Mouse (Mus musculus) neural tube, embryonic 11.5 days (tissue): ENCODE data around the gene Uxs1. TPM values are rescaled to one million over a fixed set of nuclear protein-coding genes. Genes with fewer than 3 reads are reported as not detected.

ENCODE experiments used
- ATAC-seq: fragments of 200-750 bp; cut with Nextera tagmentation; 2 replicates; pipeline ENCODE4 v1.8.0; 2017; ENCODE audit warnings: moderate number of reproducible peaks, mild to moderate bottlenecking, moderate TSS enrichment, moderate library complexity; ENCODE audit not compliant: insufficient read depth, low FRiP score, low TSS enrichment
- DNase-seq: peaks from one replicate; pipeline ENCODE4 v3.0.0-alpha.2; 2015; ENCODE audit warnings: low spot score
- H3K27ac ChIP-seq: fragments of 300-500 bp; sonication (generic); 2 replicates; pipeline ENCODE4 v1.5.1; 2014; ENCODE audit warnings: low read depth, mild to moderate bottlenecking, low read length
- H3K27me3 ChIP-seq: fragments of 300-500 bp; sonication (generic); 2 replicates; pipeline ENCODE4 v1.6.1; 2014; ENCODE audit warnings: mild to moderate bottlenecking, low read length, mixed read lengths; ENCODE audit not compliant: control insufficient read depth, insufficient read depth
- H3K36me3 ChIP-seq: fragments of 300-500 bp; sonication (generic); 2 replicates; pipeline ENCODE4 v1.6.1; 2014; ENCODE audit warnings: mild to moderate bottlenecking, low read length, moderate library complexity, mixed read lengths; ENCODE audit not compliant: control insufficient read depth, insufficient read depth
- H3K4me1 ChIP-seq: fragments of 300-500 bp; sonication (generic); 2 replicates; pipeline ENCODE4 v1.6.1; 2014; ENCODE audit warnings: low read length, mixed read lengths; ENCODE audit not compliant: control insufficient read depth, insufficient read depth
- H3K4me2 ChIP-seq: fragments of 300-500 bp; sonication (generic); 2 replicates; pipeline ENCODE4 v1.6.1; 2014; ENCODE audit warnings: low read depth, mild to moderate bottlenecking, moderate library complexity
- H3K4me3 ChIP-seq: fragments of 300-500 bp; sonication (generic); 2 replicates; pipeline ENCODE4 v1.5.1; 2014; ENCODE audit warnings: low read depth, low read length
- H3K9ac ChIP-seq: fragments of 300-500 bp; sonication (generic); 2 replicates; pipeline ENCODE4 v1.6.1; 2014; ENCODE audit warnings: mild to moderate bottlenecking, low read length
- H3K9me3 ChIP-seq: fragments of 300-500 bp; sonication (generic); 2 replicates; pipeline ENCODE4 v1.6.1; 2016; ENCODE audit warnings: low read length; ENCODE audit not compliant: control insufficient read depth
- WGBS: fragments of 180-500 bp; shearing (Covaris S2); extraction: QIAGEN DNeasy Blood & Tissue Kit; methylation state at CpG from one replicate; pipeline ENCODE4 v1.1.7; 2014; 5-methylcytosine and 5-hydroxymethylcytosine counted together
- polyA plus RNA-seq: library from polyadenylated mRNA; unstranded; fragments of >200 nt; fragmentation: Nextera tagmentation; extraction: Ambion mirVana; gene quantifications from 2 replicates; pipeline ENCODE4 v1.2.1, GENCODE M21; 2014

Uxs1 gene
- polyA plus RNA-seq, 1 experiment from 2014 or later: 24.0 TPM

DNA sequence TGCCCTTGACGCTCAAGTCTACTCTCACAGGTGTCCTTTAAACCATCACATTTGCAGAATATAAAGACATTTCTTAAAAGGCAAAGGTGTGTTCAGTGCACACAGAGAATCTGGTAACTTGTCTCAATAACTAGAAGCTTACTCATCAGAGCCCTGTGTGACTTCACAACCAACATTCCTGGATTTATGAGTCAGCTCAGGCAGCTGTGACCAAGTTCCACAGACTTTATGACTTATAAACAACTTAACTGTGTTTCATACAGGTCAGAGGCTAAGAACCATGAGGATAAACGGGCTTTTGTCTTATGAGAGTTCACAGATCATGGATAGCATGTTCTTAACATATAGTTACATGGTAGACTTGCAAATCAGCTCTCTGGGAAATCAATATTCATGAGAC is 8.5 kb downstream of the Uxs1 start:
- H3K27me3 ChIP-seq: no peaks in the 10 kb centered on the region
- H3K27ac ChIP-seq: no peak overlapping the region
- DNase-seq (no peak), ATAC-seq (no peak)
- no peak overlapping the region for H3K4me3 ChIP-seq
- no peak overlapping the region for H3K4me2 ChIP-seq
- H3K36me3 ChIP-seq: no peaks in the 10 kb centered on the region
- no peaks in the 10 kb centered on the region for H3K9me3 ChIP-seq
- H3K4me1 ChIP-seq: no peaks in the 10 kb centered on the region
- no peak overlapping the region for H3K9ac ChIP-seq
- WGBS: 79% methylated on average over 2 of the region's 2 CpGs

DNA sequence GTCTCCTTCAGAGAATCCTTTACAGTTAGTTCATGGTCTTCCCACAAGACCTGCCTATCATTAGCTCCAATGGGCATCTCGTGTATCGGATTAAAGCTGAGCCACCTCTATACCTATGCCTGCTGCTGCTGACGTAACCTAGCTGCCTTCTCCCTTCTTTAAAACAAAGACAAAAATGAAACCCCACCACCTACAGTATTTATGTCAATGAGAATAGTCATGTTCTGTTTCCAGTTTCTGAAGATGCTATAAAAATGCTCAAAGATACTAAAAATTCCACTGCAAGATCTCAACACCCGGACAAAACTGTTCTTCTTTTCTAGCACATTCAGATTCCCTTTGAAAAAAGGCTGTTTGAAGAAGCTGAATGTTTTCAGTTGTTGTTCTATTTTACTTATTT is 9.2 kb downstream of the Uxs1 start:
- WGBS: 91% methylated on average over 4 of the region's 4 CpGs
- Histone ChIP-seq H3K36me3 (no peaks in the 10 kb centered on the region), H3K27ac (no peak overlapping the region), H3K4me1 (no peaks in the 10 kb centered on the region), H3K9ac (no peak overlapping the region), H3K4me2 (no peak overlapping the region), H3K9me3 (no peaks in the 10 kb centered on the region), H3K27me3 (no peaks in the 10 kb centered on the region), H3K4me3 (no peak overlapping the region)
- no peak for ATAC-seq
- no peak for DNase-seq

DNA sequence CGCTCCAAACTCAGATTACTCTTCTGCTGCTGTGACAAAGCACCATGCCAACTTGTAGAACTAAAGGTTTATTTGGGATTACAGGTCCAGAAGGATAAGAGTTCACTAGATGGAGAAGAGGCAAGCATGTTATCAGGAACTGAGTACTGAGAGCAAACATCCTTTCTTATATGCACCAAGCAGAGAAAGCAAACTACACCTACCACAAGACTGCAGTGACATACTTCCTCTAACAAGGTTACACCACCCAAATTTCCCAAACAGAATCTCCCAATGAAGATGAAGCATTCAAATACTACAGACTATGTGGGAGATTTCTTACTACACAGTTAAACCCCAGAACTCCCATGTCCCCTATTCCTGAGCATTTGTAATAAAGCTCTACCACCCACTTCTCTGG is 15.8 kb downstream of the Uxs1 start:
- no peaks in the 10 kb centered on the region for H3K27me3 ChIP-seq
- H3K9me3 ChIP-seq: no peaks in the 10 kb centered on the region
- WGBS: 100% methylated on average over 1 of the region's 1 CpGs
- no peak overlapping the region for H3K4me3 ChIP-seq
- H3K4me2 ChIP-seq: no peak overlapping the region
- DNase-seq (no peak), ATAC-seq (no peak)
- no peak overlapping the region for H3K9ac ChIP-seq
- H3K36me3 ChIP-seq: no peaks in the 10 kb centered on the region
- H3K27ac ChIP-seq: no peak overlapping the region
- no peaks in the 10 kb centered on the region for H3K4me1 ChIP-seq

DNA sequence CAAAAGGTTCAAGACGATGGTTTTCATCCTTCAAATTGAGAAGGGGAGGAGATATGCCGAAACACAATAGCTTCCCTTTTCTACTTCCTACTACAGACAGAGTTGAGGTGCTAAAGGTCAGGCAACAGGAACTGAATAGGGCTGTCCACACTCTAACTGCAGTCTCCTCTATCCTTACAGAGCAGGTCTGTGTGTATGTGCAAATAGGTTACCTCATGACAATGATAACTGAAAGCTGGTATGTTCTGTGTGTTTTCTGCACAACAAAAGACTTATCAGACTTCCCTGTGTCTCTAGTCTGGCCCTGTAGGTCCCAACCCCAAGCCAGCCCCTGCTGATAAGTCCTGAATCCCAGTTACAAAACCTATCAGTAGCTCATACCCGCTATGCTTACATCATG is 16.5 kb downstream of the Uxs1 start:
- 84% methylated on average over 3 of the region's 3 CpGs for WGBS
- no peak overlapping the region for H3K9ac ChIP-seq
- H3K27ac ChIP-seq: no peak overlapping the region
- no peak for DNase-seq
- H3K27me3 ChIP-seq: no peaks in the 10 kb centered on the region
- H3K36me3 ChIP-seq: no peaks in the 10 kb centered on the region
- H3K9me3 ChIP-seq: no peaks in the 10 kb centered on the region
- no peak overlapping the region for H3K4me2 ChIP-seq
- H3K4me3 ChIP-seq: no peak overlapping the region
- no peak for ATAC-seq
- H3K4me1 ChIP-seq: no peaks in the 10 kb centered on the region

DNA sequence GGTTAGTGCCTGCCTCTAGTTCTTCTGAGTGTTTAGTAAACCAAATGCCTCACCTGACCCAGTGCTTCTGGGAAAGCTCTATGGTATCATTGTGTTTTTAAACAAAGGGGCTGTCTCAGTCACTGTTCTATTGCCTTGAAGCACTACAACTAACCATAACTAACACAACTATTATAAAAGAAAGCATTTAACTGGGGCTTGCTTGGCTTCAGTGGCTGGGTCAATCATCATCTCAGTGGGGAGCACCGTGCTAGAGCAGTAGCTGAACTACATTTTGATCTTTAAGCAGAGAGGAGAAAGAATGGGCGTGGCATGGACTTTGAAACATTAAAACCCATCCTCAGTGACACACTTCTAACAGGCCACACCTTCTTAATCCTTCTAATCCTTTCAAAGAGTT is 18.2 kb downstream of the Uxs1 start:
- Histone ChIP-seq H3K4me1 (no peaks in the 10 kb centered on the region), H3K36me3 (no peaks in the 10 kb centered on the region), H3K27me3 (no peaks in the 10 kb centered on the region), H3K4me3 (no peak overlapping the region), H3K9me3 (no peaks in the 10 kb centered on the region), H3K27ac (no peak overlapping the region), H3K4me2 (no peak overlapping the region), H3K9ac (no peak overlapping the region)
- WGBS: 91% methylated on average over 2 of the region's 2 CpGs
- ATAC-seq (no peak), DNase-seq (no peak)

DNA sequence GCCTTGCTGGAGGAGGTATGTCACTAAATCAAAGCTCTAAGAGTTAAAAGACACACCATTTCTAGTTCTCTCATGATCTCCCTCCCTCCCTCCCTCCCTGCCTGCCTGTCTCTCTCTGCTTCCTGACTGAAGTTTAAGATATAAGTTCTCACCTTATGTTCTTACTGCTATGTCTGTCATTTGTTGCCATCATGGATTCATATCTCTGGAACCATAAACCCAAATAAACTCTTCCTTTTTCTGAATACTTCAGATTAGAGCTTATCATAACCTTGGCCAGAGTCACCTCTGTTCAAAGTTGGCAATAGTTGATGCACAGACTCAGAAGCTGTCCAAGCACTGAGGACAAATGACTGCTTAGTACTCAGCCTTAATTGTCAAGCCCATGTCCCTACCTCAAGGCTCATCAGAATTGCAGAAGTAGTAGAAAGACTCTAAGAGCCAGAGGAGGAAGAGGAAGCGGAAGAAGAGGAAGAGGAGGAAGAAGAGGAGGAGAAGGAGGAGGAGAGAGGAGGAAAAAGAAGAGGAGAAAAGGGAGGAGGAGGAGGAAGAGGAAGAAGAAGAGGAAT is 23.6 kb downstream of the Uxs1 start:
- no peak for DNase-seq
- no peaks in the 10 kb centered on the region; the same call in 1 of the 2 replicates for H3K36me3 ChIP-seq
- H3K4me3 ChIP-seq: no peak overlapping the region
- no peaks in the 10 kb centered on the region for H3K27me3 ChIP-seq
- H3K9me3 ChIP-seq: no peaks in the 10 kb centered on the region
- no peak overlapping the region for H3K4me2 ChIP-seq
- 94% methylated on average over 1 of the region's 1 CpGs for WGBS
- H3K4me1 ChIP-seq: no peaks in the 10 kb centered on the region
- no peak overlapping the region for H3K9ac ChIP-seq
- ATAC-seq: no peak
- no peak overlapping the region for H3K27ac ChIP-seq

DNA sequence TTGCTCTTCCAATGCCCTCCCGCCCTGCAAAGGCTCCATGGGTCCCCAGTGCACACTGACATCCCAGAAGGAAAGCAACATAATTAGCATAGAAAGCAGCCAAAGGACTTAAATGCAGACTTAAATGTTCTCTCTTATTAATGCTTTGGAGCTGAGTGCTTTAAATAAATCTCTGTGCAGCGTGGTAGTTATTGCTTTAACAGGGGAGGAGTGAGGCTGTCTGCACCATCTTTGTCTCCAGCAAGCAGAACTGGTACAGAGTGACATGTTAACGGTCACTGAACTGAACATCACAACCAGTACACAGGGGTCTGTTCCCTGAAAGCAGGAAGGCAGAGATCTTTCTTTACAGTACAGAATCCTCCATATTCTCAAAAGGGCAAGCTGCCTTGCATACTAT is 29.6 kb downstream of the Uxs1 start:
- H3K9ac ChIP-seq: no peak overlapping the region
- no peak overlapping the region for H3K27ac ChIP-seq
- no peak overlapping the region for H3K4me3 ChIP-seq
- H3K36me3 ChIP-seq: peaks cover 2% of the 10 kb centered on the region; the same call in 1 of the 2 replicates
- ATAC-seq: no peak
- H3K4me1 ChIP-seq: no peaks in the 10 kb centered on the region
- no peak for DNase-seq
- no peak overlapping the region for H3K4me2 ChIP-seq
- no peaks in the 10 kb centered on the region for H3K9me3 ChIP-seq
- no peaks in the 10 kb centered on the region for H3K27me3 ChIP-seq
- 90% methylated on average over 3 of the region's 3 CpGs for WGBS

DNA sequence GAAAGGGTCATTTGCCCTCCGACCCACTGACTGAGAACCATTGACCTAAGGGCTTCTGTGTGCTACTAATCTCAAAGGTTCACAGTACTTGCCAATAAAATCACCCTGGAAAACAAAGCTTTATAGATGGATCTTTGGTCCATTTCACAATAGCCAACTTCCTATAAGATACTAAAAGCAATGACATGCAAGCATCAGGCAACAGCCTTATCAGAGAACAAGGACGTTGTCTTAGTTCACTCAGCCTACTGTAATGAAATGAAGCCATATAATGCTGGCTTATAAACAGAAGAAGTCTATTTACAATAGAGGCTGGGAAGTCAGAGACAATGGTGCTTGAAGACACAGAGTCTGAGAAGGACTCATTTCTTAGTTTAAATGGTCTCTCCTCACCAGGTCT is 37.8 kb downstream of the Uxs1 start:
- no peak for DNase-seq
- no peaks in the 10 kb centered on the region for H3K36me3 ChIP-seq
- no peak overlapping the region for H3K4me2 ChIP-seq

DNA sequence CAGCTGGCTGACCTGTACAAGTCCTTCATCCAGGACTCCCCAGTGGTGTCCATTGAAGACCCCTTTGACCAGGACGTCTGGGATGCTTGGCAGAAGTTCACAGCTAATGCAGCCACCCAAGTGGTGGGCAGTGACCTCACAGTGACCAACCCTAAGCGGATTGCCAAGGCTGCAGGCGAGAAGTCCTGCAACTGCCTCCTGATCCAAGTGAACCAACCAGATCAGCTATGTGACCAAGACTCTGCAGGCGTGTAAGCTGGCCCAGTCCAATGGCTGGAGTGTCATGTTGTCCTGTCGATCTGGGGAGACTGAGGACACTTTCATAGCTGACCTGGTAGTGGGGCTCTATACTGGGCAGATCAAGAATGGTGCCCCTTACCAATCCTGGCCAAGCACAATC is 40.9 kb downstream of the Uxs1 start:
- Histone ChIP-seq H3K27ac (no peak overlapping the region), H3K27me3 (no peaks in the 10 kb centered on the region), H3K36me3 (no peaks in the 10 kb centered on the region), H3K9ac (no peak overlapping the region), H3K9me3 (no peaks in the 10 kb centered on the region), H3K4me1 (no peaks in the 10 kb centered on the region), H3K4me3 (no peak overlapping the region), H3K4me2 (no peak overlapping the region)
- DNase-seq (no peak), ATAC-seq (no peak)
- 89% methylated on average over 5 of the region's 5 CpGs for WGBS

More for the DNA sequence above, 37.8 kb downstream of the Uxs1 start:
- Histone ChIP-seq H3K9me3 (no peaks in the 10 kb centered on the region), H3K4me1 (no peaks in the 10 kb centered on the region), H3K27ac (no peak overlapping the region), H3K4me3 (no peak overlapping the region), H3K27me3 (no peaks in the 10 kb centered on the region), H3K9ac (no peak overlapping the region)
- ATAC-seq: no peak
- 83% methylated on average over 2 of the region's 2 CpGs for WGBS
